Mouse (Mus musculus) small intestine, adult 2 months (tissue): Measurements from ENCODE around the gene Mctp1.

Experiments
- CTCF ChIP-seq: fragments of 200-500 bp; IDR thresholded peaks from 2 replicates; pipeline ENCODE4 v1.5.1; 2012; ENCODE audit warnings: low read depth, mild to moderate bottlenecking, control low read depth, inconsistent platforms, low read length, moderate library complexity, mixed read lengths; ENCODE audit not compliant: insufficient replicate concordance, insufficient read length; ENCODE audit errors: extremely low read depth
- POLR2A ChIP-seq: fragments of 200-500 bp; IDR thresholded peaks from 2 replicates; pipeline ENCODE4 v1.6.1; 2012; ENCODE audit warnings: low read depth, mild to moderate bottlenecking, control low read depth, inconsistent platforms, low read length, moderate library complexity

- TF ChIP-seq CTCF (no peak), POLR2A (no peak)
Observed at GRCm38 (mm10) chr13:76527751-76528150, 143.4 kb downstream of the Mctp1 start.
